Mouse (Mus musculus) central nervous system, embryonic 14 days (tissue): ENCODE results near the gene Scand1. TPM values are rescaled to one million over a fixed set of nuclear protein-coding genes. Genes with fewer than 3 reads are reported as not detected.

Source experiments
- polyA plus RNA-seq: library from polyadenylated mRNA; depleted of rRNA; stranded (reverse); fragments of >200 nt; gene quantifications from 2 replicates; pipeline ENCODE4 v1.2.3, GENCODE M21; 2012; rRNA removed

Gene Scand1
- polyA plus RNA-seq: 109 and 118 TPM in 2 replicates

GRCm38 (mm10) chr2:156312297-156312897 lies at the start of gene Scand1, which contains the start of gene Cnbd2:
Gene Scand1, minus strand, starts transcription at chr2:156312704.
Gene Cnbd2, plus strand, starts transcription at chr2:156312299.

Other genes with a start within 250 kb of the Scand1 start
- 9.0 and 11.0 TPM in 2 replicates for gene Spag4, start 247.5 kb downstream of the Scand1 start, polyA plus RNA-seq
- gene Cpne1, start 200.7 kb downstream of the Scand1 start, polyA plus RNA-seq: 72.3 and 85.1 TPM in 2 replicates
- 25.2 and 25.7 TPM in 2 replicates for gene Rbm12, start 200.7 kb downstream of the Scand1 start, polyA plus RNA-seq
- gene Gm28036, start 185.6 kb downstream of the Scand1 start, polyA plus RNA-seq: 12.9 and 13.2 TPM in 2 replicates
- 400 and 406 TPM in 2 replicates for gene Romo1, start 168.7 kb downstream of the Scand1 start, polyA plus RNA-seq
- 31.2 and 36.0 TPM in 2 replicates for gene Nfs1, start 168.5 kb downstream of the Scand1 start, polyA plus RNA-seq
- gene Rbm39, start 132.5 kb downstream of the Scand1 start, polyA plus RNA-seq: 194 and 214 TPM in 2 replicates
- gene Phf20, start 116.2 kb downstream of the Scand1 start, polyA plus RNA-seq: 26.2 and 28.2 TPM in 2 replicates
- gene Cnbd2, start 405 bp downstream of the Scand1 start, polyA plus RNA-seq: 4.8 and 5.8 TPM in 2 replicates
- gene Epb41l1, start 108.2 kb upstream of the Scand1 start, polyA plus RNA-seq: 63.3 and 70.0 TPM in 2 replicates
- 28.3 and 28.9 TPM in 2 replicates for gene Aar2, start 234.9 kb upstream of the Scand1 start, polyA plus RNA-seq